Mouse (Mus musculus): ENCODE data around the gene Actr5. TPM values are rescaled to one million over a fixed set of nuclear protein-coding genes. Genes with fewer than 3 reads are reported as not detected.

The Actr5 gene
- polyA plus RNA-seq, 1 experiment from 2014 or later, result 16.7 TPM

GRCm38 (mm10) chr2:158655806-158656205 lies 31.1 kb downstream of the Actr5 start:
- Histone ChIP-seq H3K4me1 (peaks cover 10% of the 10 kb centered on the region), H3K36me3 (replicated peaks) (no peaks in the 10 kb centered on the region), H3K27ac (replicated peaks) (no peak overlapping the region), H3K9me3 (no peaks in the 10 kb centered on the region), H3K4me3 (no peak overlapping the region), H3K27me3 (replicated peaks; ENCODE audit: low read depth, poor library complexity, severe bottlenecking) (no peaks in the 10 kb centered on the region)
- DNase-seq (ENCODE audit: low spot score), result no peak
- 84% methylated on average over 4 of the region's 4 CpGs for WGBS

- H3K4me3 ChIP-seq, result no peak overlapping the region
- no peaks in the 10 kb centered on the region for H3K9me3 ChIP-seq
- H3K27ac ChIP-seq (replicated peaks), result no peak overlapping the region
- no peaks in the 10 kb centered on the region for H3K36me3 ChIP-seq (replicated peaks)
- 44% methylated on average over 6 of the region's 6 CpGs for WGBS
- H3K27me3 ChIP-seq (replicated peaks; ENCODE audit: low read depth, poor library complexity, severe bottlenecking), result no peaks in the 10 kb centered on the region
- peak; percentile 27 for DNase-seq (ENCODE audit: low spot score)
- H3K4me1 ChIP-seq, result peaks cover 10% of the 10 kb centered on the region
Observed at GRCm38 (mm10) chr2:158658822-158659221, 34.1 kb downstream of the Actr5 start.

- H3K27me3 ChIP-seq (replicated peaks; ENCODE audit: low read depth, poor library complexity, severe bottlenecking), result 0 out of 2 replicates have a peak, but pooled peaks cover 2% of the 10 kb centered on the region
- no peaks in the 10 kb centered on the region for H3K36me3 ChIP-seq (replicated peaks)
- peaks cover 10% of the 10 kb centered on the region for H3K4me1 ChIP-seq
- 82% methylated on average over 3 of the region's 3 CpGs for WGBS
- no peaks in the 10 kb centered on the region for H3K9me3 ChIP-seq
- no peak for DNase-seq (ENCODE audit: low spot score)
- H3K27ac ChIP-seq (replicated peaks), result no peak overlapping the region
- no peak overlapping the region for H3K4me3 ChIP-seq
Observed at GRCm38 (mm10) chr2:158659346-158659745, 34.7 kb downstream of the Actr5 start.

- H3K9me3 ChIP-seq, result no peaks in the 10 kb centered on the region
- no peak for DNase-seq (ENCODE audit: low spot score)
- H3K4me1 ChIP-seq, result peaks cover 40% of the 10 kb centered on the region
- H3K36me3 ChIP-seq (replicated peaks), result no peaks in the 10 kb centered on the region
- WGBS, result 74% methylated on average over 4 of the region's 4 CpGs
- no peak within 1 kb of the TSS for H3K27ac ChIP-seq (replicated peaks)
- H3K27me3 ChIP-seq (replicated peaks; ENCODE audit: low read depth, poor library complexity, severe bottlenecking), result peaks cover 59% of the 10 kb centered on the region
- no peak within 1 kb of the TSS for H3K4me3 ChIP-seq
Observed at GRCm38 (mm10) chr2:158665098-158665497, 40.4 kb downstream of the Actr5 start, which contains the start of gene Ppp1r16b. Gene Ppp1r16b, plus strand, starts transcription at chr2:158665398.

- H3K36me3 ChIP-seq (replicated peaks), result no peaks in the 10 kb centered on the region
- no peak overlapping the region for H3K27ac ChIP-seq (replicated peaks)
- peak; percentile 23 for DNase-seq (ENCODE audit: low spot score)
- H3K4me3 ChIP-seq, result no peak overlapping the region
- 27% methylated on average over 13 of the region's 13 CpGs for WGBS
- H3K27me3 ChIP-seq (replicated peaks; ENCODE audit: low read depth, poor library complexity, severe bottlenecking), result peaks cover 68% of the 10 kb centered on the region
- H3K4me1 ChIP-seq, result peaks cover 52% of the 10 kb centered on the region
- H3K9me3 ChIP-seq, result no peaks in the 10 kb centered on the region
Observed at GRCm38 (mm10) chr2:158666071-158666800, 41.5 kb downstream of the Actr5 start.

- no peaks in the 10 kb centered on the region for H3K36me3 ChIP-seq (replicated peaks)
Observed at GRCm38 (mm10) chr2:158667022-158667670, 42.5 kb downstream of the Actr5 start.

GRCm38 (mm10) chr2:158667671-158668432 lies 43.2 kb downstream of the Actr5 start:
- WGBS, result under 1% methylated on average over 54 of the region's 54 CpGs
- Histone ChIP-seq H3K4me1 (peaks cover 62% of the 10 kb centered on the region), H3K36me3 (replicated peaks) (no peaks in the 10 kb centered on the region), H3K27me3 (replicated peaks; ENCODE audit: low read depth, poor library complexity, severe bottlenecking) (peaks cover 69% of the 10 kb centered on the region), H3K9me3 (no peaks in the 10 kb centered on the region), H3K4me3 (peak overlapping the region; percentile 70), H3K27ac (replicated peaks) (peak overlapping the region; percentile 49; the same call in 1 of the 2 replicates)
- peak; percentile 62 for DNase-seq (ENCODE audit: low spot score)

More at GRCm38 (mm10) chr2:158667022-158667670, 42.5 kb downstream of the Actr5 start:
- WGBS, result 2% methylated on average over 47 of the region's 47 CpGs
- Histone ChIP-seq H3K4me3 (peak overlapping the region; percentile 70), H3K27ac (replicated peaks) (peak overlapping the region; percentile 49; the same call in 1 of the 2 replicates), H3K4me1 (peaks cover 55% of the 10 kb centered on the region), H3K9me3 (no peaks in the 10 kb centered on the region), H3K27me3 (replicated peaks; ENCODE audit: low read depth, poor library complexity, severe bottlenecking) (peaks cover 69% of the 10 kb centered on the region)
- DNase-seq (ENCODE audit: low spot score), result peak; percentile 73

GRCm38 (mm10) chr2:158668433-158669010 lies 43.8 kb downstream of the Actr5 start:
- Histone ChIP-seq H3K4me3 (peak overlapping the region; percentile 70), H3K27ac (replicated peaks) (peak overlapping the region; percentile 44; the same call in 1 of the 2 replicates)
- 9% methylated on average over 23 of the region's 23 CpGs for WGBS

GRCm38 (mm10) chr2:158669199-158670195 lies 44.8 kb downstream of the Actr5 start:
- Histone ChIP-seq H3K27ac (replicated peaks) (no peak overlapping the region), H3K4me3 (no peak overlapping the region; the same call in 1 of the 2 replicates), H3K36me3 (replicated peaks) (no peaks in the 10 kb centered on the region), H3K27me3 (replicated peaks; ENCODE audit: low read depth, poor library complexity, severe bottlenecking) (peaks cover 66% of the 10 kb centered on the region), H3K4me1 (peaks cover 76% of the 10 kb centered on the region), H3K9me3 (no peaks in the 10 kb centered on the region)
- no peak for DNase-seq (ENCODE audit: low spot score)
- 62% methylated on average over 13 of the region's 13 CpGs for WGBS

More at GRCm38 (mm10) chr2:158668433-158669010, 43.8 kb downstream of the Actr5 start:
- no peak for DNase-seq (ENCODE audit: low spot score)
- no peaks in the 10 kb centered on the region for H3K36me3 ChIP-seq (replicated peaks)
- H3K4me1 ChIP-seq, result peaks cover 68% of the 10 kb centered on the region
- no peaks in the 10 kb centered on the region for H3K9me3 ChIP-seq
- H3K27me3 ChIP-seq (replicated peaks; ENCODE audit: low read depth, poor library complexity, severe bottlenecking), result peaks cover 69% of the 10 kb centered on the region

- H3K27ac ChIP-seq (replicated peaks), result no peak overlapping the region
- H3K36me3 ChIP-seq (replicated peaks), result no peaks in the 10 kb centered on the region
- H3K9me3 ChIP-seq, result no peaks in the 10 kb centered on the region
- H3K4me1 ChIP-seq, result peaks cover 80% of the 10 kb centered on the region
- 20% methylated on average over 10 of the region's 10 CpGs for WGBS
- H3K4me3 ChIP-seq, result no peak overlapping the region
- peaks cover 55% of the 10 kb centered on the region for H3K27me3 ChIP-seq (replicated peaks; ENCODE audit: low read depth, poor library complexity, severe bottlenecking)
- peak; percentile 41 for DNase-seq (ENCODE audit: low spot score)
Observed at GRCm38 (mm10) chr2:158670571-158670970, 45.9 kb downstream of the Actr5 start.

GRCm38 (mm10) chr2:158672829-158673228 lies 48.1 kb downstream of the Actr5 start:
- Histone ChIP-seq H3K9me3 (no peaks in the 10 kb centered on the region), H3K36me3 (replicated peaks) (no peaks in the 10 kb centered on the region), H3K27me3 (replicated peaks; ENCODE audit: low read depth, poor library complexity, severe bottlenecking) (peaks cover 33% of the 10 kb centered on the region), H3K4me3 (no peak overlapping the region), H3K27ac (replicated peaks) (no peak overlapping the region), H3K4me1 (peaks cover 62% of the 10 kb centered on the region)
- 39% methylated on average over 6 of the region's 6 CpGs for WGBS
- no peak for DNase-seq (ENCODE audit: low spot score)
